Mouse (Mus musculus) spleen, adult 2 months (tissue): ENCODE measurements around the gene Pigt.

Source experiments
- CTCF ChIP-seq: fragments of 200-500 bp; IDR thresholded peaks from 2 replicates; pipeline ENCODE4 v1.5.1; 2011; ENCODE audit warnings: mild to moderate bottlenecking, inconsistent platforms; ENCODE audit not compliant: insufficient read depth, insufficient read length, insufficient replicate concordance; ENCODE audit errors: extremely low read depth
- POLR2A ChIP-seq: fragments of 200-500 bp; IDR thresholded peaks from 2 replicates; pipeline ENCODE4 v1.6.1; 2011; ENCODE audit warnings: low read depth, low read length, inconsistent platforms

DNA sequence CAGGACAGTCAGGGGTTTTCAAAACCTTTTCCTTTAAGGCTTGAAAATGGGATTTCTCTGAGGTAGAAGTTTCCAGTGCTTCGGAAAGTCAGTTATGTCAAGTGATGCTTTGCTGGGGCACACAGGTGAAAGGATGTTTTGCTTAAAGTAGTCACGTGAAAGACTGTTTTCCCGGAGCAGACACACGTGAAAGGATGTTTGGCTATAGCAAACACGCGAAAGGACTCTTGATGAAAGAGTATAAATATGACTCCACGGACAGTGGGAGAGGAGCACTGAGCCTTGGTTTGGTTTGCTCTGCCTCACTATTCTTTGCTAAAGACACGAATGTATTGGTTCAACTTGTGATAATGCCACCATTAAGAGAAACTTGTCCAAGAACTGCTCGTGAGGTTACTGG lies 54.2 kb downstream of the Pigt start:
- no peak for TF ChIP-seq POLR2A
- no peak for TF ChIP-seq CTCF
